Mouse (Mus musculus): ENCODE measurements around the gene Cwc27. TPM values are rescaled to one million over a fixed set of nuclear protein-coding genes. Genes with fewer than 3 reads are reported as not detected.

Cwc27 gene
- polyA plus RNA-seq, 1 experiment from 2014 or later, result 25.0 TPM

GRCm38 (mm10) chr13:104825470-104825869, 8.5 kb upstream of the Cwc27 start:
- Histone ChIP-seq H3K27me3 (ENCODE audit: control insufficient read depth, insufficient read depth, low read depth, low read length) (no peaks in the 10 kb centered on the region), H3K27ac (ENCODE audit: low read length) (no peak overlapping the region), H3K4me2 (ENCODE audit: low read depth, low read length) (no peak overlapping the region), H3K9ac (ENCODE audit: low read length) (no peak overlapping the region), H3K36me3 (ENCODE audit: control insufficient read depth, insufficient read depth, low read length) (peaks cover 26% of the 10 kb centered on the region), H3K4me1 (replicated peaks; ENCODE audit: control insufficient read depth, insufficient read depth, low read length) (no peaks in the 10 kb centered on the region), H3K9me3 (ENCODE audit: control insufficient read depth, low read length) (no peaks in the 10 kb centered on the region; the same call in 1 of the 2 replicates), H3K4me3 (ENCODE audit: low read length) (no peak overlapping the region)
- 71% methylated on average over 2 of the region's 2 CpGs for WGBS
- no peak for ATAC-seq (ENCODE audit: low read depth)

GRCm38 (mm10) chr13:104822411-104822838, 5.5 kb upstream of the Cwc27 start:
- Histone ChIP-seq H3K4me3 (ENCODE audit: low read length) (no peak overlapping the region), H3K27ac (ENCODE audit: low read length) (no peak overlapping the region)
- 31% methylated on average over 8 of the region's 8 CpGs for WGBS

GRCm38 (mm10) chr13:104821908-104822307, 5.0 kb upstream of the Cwc27 start:
- Histone ChIP-seq H3K27me3 (ENCODE audit: control insufficient read depth, insufficient read depth, low read depth, low read length) (no peaks in the 10 kb centered on the region), H3K4me3 (ENCODE audit: low read length) (no peak overlapping the region), H3K27ac (ENCODE audit: low read length) (no peak overlapping the region), H3K36me3 (ENCODE audit: control insufficient read depth, insufficient read depth, low read length) (peaks cover 1% of the 10 kb centered on the region), H3K4me2 (ENCODE audit: low read depth, low read length) (no peak overlapping the region), H3K9me3 (ENCODE audit: control insufficient read depth, low read length) (no peaks in the 10 kb centered on the region), H3K4me1 (replicated peaks; ENCODE audit: control insufficient read depth, insufficient read depth, low read length) (peaks cover 8% of the 10 kb centered on the region; the same call in 1 of the 2 replicates), H3K9ac (ENCODE audit: low read length) (no peak overlapping the region)
- ATAC-seq (ENCODE audit: low read depth), result no peak
- WGBS, result 91% methylated on average over 1 of the region's 1 CpGs

More at GRCm38 (mm10) chr13:104822411-104822838, 5.5 kb upstream of the Cwc27 start:
- no peaks in the 10 kb centered on the region; the same call in 1 of the 2 replicates for H3K9me3 ChIP-seq (ENCODE audit: control insufficient read depth, low read length)
- no peak overlapping the region for H3K9ac ChIP-seq (ENCODE audit: low read length)
- peaks cover 8% of the 10 kb centered on the region; the same call in 1 of the 2 replicates for H3K4me1 ChIP-seq (replicated peaks; ENCODE audit: control insufficient read depth, insufficient read depth, low read length)
- ATAC-seq (ENCODE audit: low read depth), result no peak; the same call in 1 of the 2 replicates
- H3K27me3 ChIP-seq (ENCODE audit: control insufficient read depth, insufficient read depth, low read depth, low read length), result no peaks in the 10 kb centered on the region
- H3K36me3 ChIP-seq (ENCODE audit: control insufficient read depth, insufficient read depth, low read length), result peaks cover 6% of the 10 kb centered on the region
- no peak overlapping the region for H3K4me2 ChIP-seq (ENCODE audit: low read depth, low read length)

GRCm38 (mm10) chr13:104821192-104821591, 4.2 kb upstream of the Cwc27 start:
- H3K27me3 ChIP-seq (ENCODE audit: control insufficient read depth, insufficient read depth, low read depth, low read length), result no peaks in the 10 kb centered on the region
- H3K9ac ChIP-seq (ENCODE audit: low read length), result no peak overlapping the region
- H3K27ac ChIP-seq (ENCODE audit: low read length), result no peak overlapping the region
- ATAC-seq (ENCODE audit: low read depth), result no peak
- H3K4me2 ChIP-seq (ENCODE audit: low read depth, low read length), result no peak overlapping the region
- no peaks in the 10 kb centered on the region for H3K9me3 ChIP-seq (ENCODE audit: control insufficient read depth, low read length)
- no peaks in the 10 kb centered on the region; the same call in 1 of the 2 replicates for H3K36me3 ChIP-seq (ENCODE audit: control insufficient read depth, insufficient read depth, low read length)
- H3K4me3 ChIP-seq (ENCODE audit: low read length), result no peak overlapping the region
- H3K4me1 ChIP-seq (replicated peaks; ENCODE audit: control insufficient read depth, insufficient read depth, low read length), result peaks cover 8% of the 10 kb centered on the region; the same call in 1 of the 2 replicates

- no peaks in the 10 kb centered on the region for H3K27me3 ChIP-seq (ENCODE audit: control insufficient read depth, insufficient read depth, low read depth, low read length)
- peak overlapping the region; percentile 88 for H3K4me2 ChIP-seq (ENCODE audit: low read depth, low read length)
- H3K36me3 ChIP-seq (ENCODE audit: control insufficient read depth, insufficient read depth, low read length), result no peaks in the 10 kb centered on the region; the same call in 1 of the 2 replicates
- H3K9me3 ChIP-seq (ENCODE audit: control insufficient read depth, low read length), result no peaks in the 10 kb centered on the region
- no peak for ATAC-seq (ENCODE audit: low read depth)
- H3K27ac ChIP-seq (ENCODE audit: low read length), result no peak overlapping the region
- peak overlapping the region; percentile 95 for H3K9ac ChIP-seq (ENCODE audit: low read length)
- peaks cover 15% of the 10 kb centered on the region for H3K4me1 ChIP-seq (replicated peaks; ENCODE audit: control insufficient read depth, insufficient read depth, low read length)
- peak overlapping the region; percentile 91 for H3K4me3 ChIP-seq (ENCODE audit: low read length)
- WGBS, result 42% methylated on average over 12 of the region's 12 CpGs
Observed at GRCm38 (mm10) chr13:104817696-104818095, 754 bp upstream of the Cwc27 start.

- ATAC-seq (ENCODE audit: low read depth), result no peak
- Histone ChIP-seq H3K4me1 (replicated peaks; ENCODE audit: control insufficient read depth, insufficient read depth, low read length) (peaks cover 15% of the 10 kb centered on the region), H3K36me3 (ENCODE audit: control insufficient read depth, insufficient read depth, low read length) (no peaks in the 10 kb centered on the region; the same call in 1 of the 2 replicates), H3K27me3 (ENCODE audit: control insufficient read depth, insufficient read depth, low read depth, low read length) (no peaks in the 10 kb centered on the region), H3K9ac (ENCODE audit: low read length) (peak overlapping the region; percentile 95), H3K27ac (ENCODE audit: low read length) (peak overlapping the region; percentile 86), H3K9me3 (ENCODE audit: control insufficient read depth, low read length) (no peaks in the 10 kb centered on the region), H3K4me3 (ENCODE audit: low read length) (peak overlapping the region; percentile 91), H3K4me2 (ENCODE audit: low read depth, low read length) (peak overlapping the region; percentile 88)
- WGBS, result 7% methylated on average over 8 of the region's 8 CpGs
Observed at GRCm38 (mm10) chr13:104816270-104816634, 690 bp downstream of the Cwc27 start.

- H3K27ac ChIP-seq (ENCODE audit: low read length), result no peak overlapping the region
- 45% methylated on average over 3 of the region's 3 CpGs for WGBS
- no peak overlapping the region for H3K4me3 ChIP-seq (ENCODE audit: low read length)
- no peaks in the 10 kb centered on the region for H3K27me3 ChIP-seq (ENCODE audit: control insufficient read depth, insufficient read depth, low read depth, low read length)
- no peak overlapping the region for H3K4me2 ChIP-seq (ENCODE audit: low read depth, low read length)
- no peak overlapping the region for H3K9ac ChIP-seq (ENCODE audit: low read length)
- H3K9me3 ChIP-seq (ENCODE audit: control insufficient read depth, low read length), result no peaks in the 10 kb centered on the region
- no peaks in the 10 kb centered on the region for H3K4me1 ChIP-seq (replicated peaks; ENCODE audit: control insufficient read depth, insufficient read depth, low read length)
- peaks cover 4% of the 10 kb centered on the region for H3K36me3 ChIP-seq (ENCODE audit: control insufficient read depth, insufficient read depth, low read length)
- ATAC-seq (ENCODE audit: low read depth), result no peak
Observed at GRCm38 (mm10) chr13:104805681-104806080, 11.3 kb downstream of the Cwc27 start.

GRCm38 (mm10) chr13:104799566-104800182, 17.3 kb downstream of the Cwc27 start:
- no peak overlapping the region for H3K4me2 ChIP-seq (ENCODE audit: low read depth, low read length)
- whole genome bisulfite sequencing, result 79% methylated on average over 7 of the region's 7 CpGs
- no peak overlapping the region for H3K27ac ChIP-seq (ENCODE audit: low read length)

GRCm38 (mm10) chr13:104799067-104799466, 17.9 kb downstream of the Cwc27 start:
- WGBS, result 93% methylated on average over 8 of the region's 8 CpGs
- peaks cover 4% of the 10 kb centered on the region for H3K36me3 ChIP-seq (ENCODE audit: control insufficient read depth, insufficient read depth, low read length)
- H3K4me3 ChIP-seq (ENCODE audit: low read length), result no peak overlapping the region
- no peak overlapping the region for H3K9ac ChIP-seq (ENCODE audit: low read length)
- no peak overlapping the region for H3K27ac ChIP-seq (ENCODE audit: low read length)
- no peaks in the 10 kb centered on the region for H3K27me3 ChIP-seq (ENCODE audit: control insufficient read depth, insufficient read depth, low read depth, low read length)
- no peak overlapping the region for H3K4me2 ChIP-seq (ENCODE audit: low read depth, low read length)
- no peaks in the 10 kb centered on the region for H3K9me3 ChIP-seq (ENCODE audit: control insufficient read depth, low read length)
- H3K4me1 ChIP-seq (replicated peaks; ENCODE audit: control insufficient read depth, insufficient read depth, low read length), result no peaks in the 10 kb centered on the region
- no peak for ATAC-seq (ENCODE audit: low read depth)

More at GRCm38 (mm10) chr13:104799566-104800182, 17.3 kb downstream of the Cwc27 start:
- Histone ChIP-seq H3K9me3 (ENCODE audit: control insufficient read depth, low read length) (no peaks in the 10 kb centered on the region), H3K4me3 (ENCODE audit: low read length) (no peak overlapping the region), H3K9ac (ENCODE audit: low read length) (no peak overlapping the region), H3K36me3 (ENCODE audit: control insufficient read depth, insufficient read depth, low read length) (peaks cover 4% of the 10 kb centered on the region), H3K4me1 (replicated peaks; ENCODE audit: control insufficient read depth, insufficient read depth, low read length) (no peaks in the 10 kb centered on the region), H3K27me3 (ENCODE audit: control insufficient read depth, insufficient read depth, low read depth, low read length) (no peaks in the 10 kb centered on the region)
- no peak for ATAC-seq (ENCODE audit: low read depth)

Data from lung, embryonic 16.5 days (tissue).